Mouse (Mus musculus) Patski (cell line): Measurements from ENCODE around the gene Plvap. TPM values are rescaled to one million over a fixed set of nuclear protein-coding genes. Genes with fewer than 3 reads are reported as not detected.

ENCODE experiments used
- ATAC-seq: fragments of 100-300 bp; one replicate; pipeline ENCODE4 v1.8.0; 2021
- CTCF ChIA-PET: fragments of 350-600 bp; sonication (Branson Sonifier 250); formaldehyde crosslinking; loops from one replicate; lab custom pipeline; 2022; ENCODE audit warnings: inconsistent platforms; lab: Charles Lee
- POLR2A ChIA-PET: fragments of 350-600 bp; sonication (Branson Sonifier 250); formaldehyde crosslinking; loops from one replicate; lab custom pipeline; 2022; ENCODE audit warnings: antibody characterized with exemption, inconsistent platforms; lab: Charles Lee
- DNase-seq: peaks from one replicate; pipeline ENCODE4 v3.0.0-alpha.2; 2011; ENCODE audit warnings: low read depth, low spot score
- H3K27me3 ChIP-seq: fragments of 371-371 bp; one replicate; pipeline ENCODE4 v1.5.1; 2021
- CTCF ChIP-seq: fragments of 100-300 bp; IDR thresholded peaks from one replicate; pipeline ENCODE4 v1.5.1; 2021
- in situ Hi-C: fragments of 300-500 bp; cut with MboI; formaldehyde crosslinking; loops from 3 replicates; pipeline ENCODE4 v1.11.1; 2018; ENCODE audit warnings: low pct_unique_long_range_greater_than_20kb, mixed read lengths
- polyA plus RNA-seq: library from polyadenylated mRNA; unstranded; gene quantifications from one replicate; pipeline ENCODE4 v1.2.3, GENCODE M21; 2021

Plvap gene
- polyA plus RNA-seq, 1 experiment from 2014 or later: 0.21 TPM

DNA sequence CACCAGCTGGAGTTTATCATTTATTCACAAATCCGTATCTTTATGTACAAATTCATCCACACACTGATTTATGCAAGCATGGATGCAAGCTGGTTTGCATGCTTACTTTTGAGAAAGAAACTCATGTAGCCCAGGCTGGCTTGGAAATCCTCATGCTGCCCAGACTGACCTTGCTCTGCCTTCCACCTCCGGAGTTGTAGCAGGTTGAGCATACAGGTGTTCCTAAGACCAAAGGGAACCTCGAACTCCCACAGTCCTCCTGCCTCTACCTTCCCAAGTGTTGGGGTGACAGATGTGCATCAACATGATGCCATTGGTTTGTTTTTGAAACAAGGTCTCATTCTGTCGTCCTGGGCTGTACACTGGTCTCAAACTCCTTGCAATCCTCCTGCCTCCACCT is 49.4 kb downstream of the Plvap start:
- in situ Hi-C loops: no loop called here
- no peak for TF ChIP-seq CTCF
- H3K27me3 ChIP-seq: no peaks in the 10 kb centered on the region
- DNase-seq (no peak), ATAC-seq (no peak)
- ChIA-PET CTCF (interaction anchor here (1.1 to 3.9 kb wide), 2 partner anchors 21 to 59 kb away, joined by 3 to 29 read pairs; no protein-coding TSS in a partner anchor), POLR2A (no interaction called here)

DNA sequence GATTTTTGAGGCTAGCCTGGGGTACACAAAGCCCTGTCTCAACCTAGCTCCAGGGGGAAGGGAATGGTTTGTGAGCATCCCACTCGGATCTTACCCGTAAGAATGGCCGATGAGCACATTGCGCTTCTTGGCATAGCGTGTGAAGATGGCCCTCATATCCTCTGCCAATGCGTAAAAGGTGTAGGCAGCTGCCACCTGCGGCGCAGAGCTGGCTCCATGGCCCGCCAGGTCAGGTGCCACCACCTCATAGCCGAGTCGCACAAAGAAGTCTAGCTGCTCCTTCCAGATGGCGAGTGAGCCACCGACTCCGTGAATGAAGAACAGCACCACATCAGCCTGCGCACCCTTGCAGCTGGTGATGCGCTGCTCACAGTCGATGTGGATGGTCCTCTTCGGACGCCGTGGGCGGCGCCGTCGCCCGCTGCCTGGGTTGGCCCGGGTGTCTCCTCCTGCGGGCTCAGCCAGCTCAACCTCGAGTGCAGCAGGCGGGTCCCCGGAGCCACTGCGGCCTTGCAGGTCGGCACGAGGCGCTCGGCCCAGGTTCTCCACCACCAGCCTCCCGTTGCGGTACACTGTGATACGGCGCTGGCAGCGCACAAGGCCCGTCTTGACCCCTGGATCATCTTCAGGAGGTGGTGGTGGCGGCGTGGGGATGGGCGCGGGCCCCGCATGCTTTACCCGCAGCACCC is 50.3 kb downstream of the Plvap start:
- no peak for TF ChIP-seq CTCF
- in situ Hi-C loops: no loop called here
- ChIA-PET CTCF (interaction anchor here (1.1 to 3.9 kb wide), 2 partner anchors 19 to 20 kb away, joined by 7 to 29 read pairs; no protein-coding TSS in a partner anchor), POLR2A (interaction anchor here (1.6 kb wide), 1 partner anchor 17 kb away, joined by 3 read pairs; no protein-coding TSS in a partner anchor)
- H3K27me3 ChIP-seq: no peaks in the 10 kb centered on the region
- ATAC-seq (no peak), DNase-seq (no peak)

DNA sequence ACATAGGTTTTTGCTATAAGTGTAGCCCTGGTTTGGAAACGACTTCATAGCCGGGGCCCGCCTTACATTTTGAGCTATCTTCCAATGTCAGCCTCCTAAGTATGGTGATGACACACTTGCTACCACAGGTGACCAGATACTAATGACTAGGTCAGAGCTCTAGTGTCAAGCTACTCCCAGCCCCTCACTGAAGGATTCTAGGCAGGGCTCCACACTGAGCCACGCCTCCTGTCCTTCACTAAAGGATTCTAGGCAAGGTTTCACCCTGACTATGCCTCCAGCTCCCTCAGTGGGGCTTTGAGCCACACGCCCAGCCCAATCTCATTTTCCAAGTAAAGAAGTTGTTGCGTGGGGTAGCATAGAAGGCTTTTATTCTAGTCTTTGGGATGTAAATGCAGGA is 50.8 kb downstream of the Plvap start:
- CTCF ChIA-PET: interaction anchor here (1.1 kb wide), 1 partner anchor 19 kb away, joined by 7 read pairs; no protein-coding TSS in a partner anchor
- POLR2A ChIA-PET: interaction anchor here (1.6 kb wide), 1 partner anchor 17 kb away, joined by 3 read pairs; no protein-coding TSS in a partner anchor
- in situ Hi-C loops: no loop called here
- ATAC-seq (no peak), DNase-seq (no peak)
- H3K27me3 ChIP-seq: no peaks in the 10 kb centered on the region
- no peak for TF ChIP-seq CTCF

DNA sequence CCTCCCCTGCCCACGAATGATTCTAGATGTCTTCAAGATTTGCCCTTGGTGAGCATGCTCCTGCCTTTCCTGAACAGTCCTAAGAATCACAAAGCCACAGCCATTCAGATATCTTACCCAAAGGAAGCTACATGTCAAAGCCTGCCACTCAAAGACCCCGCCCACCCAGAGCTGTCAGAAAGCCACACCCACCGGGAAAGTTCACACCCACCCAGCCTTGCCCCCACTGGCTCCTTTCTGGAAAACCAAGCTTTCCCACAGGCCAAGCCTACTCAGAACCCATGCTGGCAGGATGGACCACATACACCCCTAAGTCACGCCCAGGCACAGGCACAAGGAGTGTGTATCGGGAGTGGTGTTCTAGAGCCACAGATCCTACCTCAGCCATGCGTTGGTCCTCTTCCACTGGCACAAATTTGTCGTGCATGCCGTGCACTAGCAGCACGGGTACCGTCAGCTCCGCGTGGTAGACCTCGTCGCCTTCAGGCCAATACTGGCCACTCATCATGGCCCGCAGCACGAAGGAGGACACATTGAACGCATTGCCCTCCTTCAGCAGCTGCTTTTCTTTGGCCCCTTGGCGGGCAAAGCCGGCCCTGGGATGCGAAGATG is 53.8 kb downstream of the Plvap start:
- ATAC-seq (no peak), DNase-seq (no peak)
- no peak for TF ChIP-seq CTCF
- CTCF ChIA-PET: interaction anchor here (0.8 to 1.1 kb wide), 2 partner anchors 15 to 16 kb away, joined by 3 to 5 read pairs; no protein-coding TSS in a partner anchor
- in situ Hi-C loops: no loop called here
- POLR2A ChIA-PET: interaction anchor here (0.5 kb wide), 1 partner anchor 36 kb away, joined by 3 read pairs; no protein-coding TSS in a partner anchor
- peaks cover under 1% of the 10 kb centered on the region for H3K27me3 ChIP-seq

DNA sequence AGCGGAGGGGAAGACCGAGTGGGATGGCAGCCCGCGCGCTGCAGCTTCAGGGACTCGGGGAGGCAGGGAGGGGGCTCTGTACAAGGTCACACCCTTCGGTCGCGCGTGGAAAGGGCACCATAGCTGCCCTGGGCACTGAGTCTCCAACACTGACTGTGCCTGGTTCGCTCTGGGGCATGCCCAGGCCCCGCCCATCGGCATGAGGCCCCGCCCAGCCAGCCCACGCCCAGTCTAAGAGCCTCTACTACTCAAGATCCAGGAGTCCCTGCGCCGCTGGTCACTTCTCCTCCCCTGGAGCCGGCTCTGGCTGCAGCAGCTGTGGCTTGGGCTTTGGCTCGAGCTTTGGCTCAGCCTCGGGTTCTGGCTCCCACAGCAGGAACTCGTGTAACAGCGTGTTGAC is 54.6 kb downstream of the Plvap start:
- CTCF ChIA-PET: interaction anchor here (1.1 kb wide), 1 partner anchor 15 kb away, joined by 5 read pairs; no protein-coding TSS in a partner anchor

DNA sequence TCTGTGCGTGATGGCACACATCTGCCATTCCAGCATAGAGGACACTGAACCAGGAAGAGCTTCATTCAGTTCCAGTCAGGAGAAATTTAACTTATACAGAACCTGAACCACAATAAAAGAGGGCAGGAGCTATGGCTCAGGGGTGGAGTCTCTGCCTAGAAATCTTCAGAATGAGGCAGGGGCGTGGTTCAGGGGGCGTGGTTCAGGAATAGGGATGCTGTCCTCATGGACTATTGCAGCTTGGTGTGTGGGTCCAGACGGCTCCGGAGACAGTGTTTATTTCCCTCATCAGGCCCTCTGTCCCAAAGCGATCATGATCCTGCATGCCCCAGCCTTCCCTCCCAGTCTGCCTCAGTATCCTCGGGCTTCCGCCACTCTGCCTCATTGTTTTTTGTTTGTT is 56.9 kb downstream of the Plvap start:
- in situ Hi-C loops: no loop called here
- no peak for DNase-seq
- H3K27me3 ChIP-seq: peaks cover 4% of the 10 kb centered on the region
- no peak for ATAC-seq
- TF ChIP-seq CTCF: no peak
- POLR2A ChIA-PET: interaction anchor here (2.5 kb wide), 1 partner anchor 9 kb away, joined by 7 read pairs; the partner anchor contains the start of genes Abhd8 and Mrpl34
- CTCF ChIA-PET: interaction anchor here (0.7 kb wide), 1 partner anchor 12 kb away, joined by 4 read pairs; no protein-coding TSS in a partner anchor

More for the DNA sequence above, 54.6 kb downstream of the Plvap start:
- ATAC-seq (no peak), DNase-seq (no peak)
- no peak for TF ChIP-seq CTCF
- peaks cover 4% of the 10 kb centered on the region for H3K27me3 ChIP-seq
- POLR2A ChIA-PET: no interaction called here
- in situ Hi-C loops: no loop called here

DNA sequence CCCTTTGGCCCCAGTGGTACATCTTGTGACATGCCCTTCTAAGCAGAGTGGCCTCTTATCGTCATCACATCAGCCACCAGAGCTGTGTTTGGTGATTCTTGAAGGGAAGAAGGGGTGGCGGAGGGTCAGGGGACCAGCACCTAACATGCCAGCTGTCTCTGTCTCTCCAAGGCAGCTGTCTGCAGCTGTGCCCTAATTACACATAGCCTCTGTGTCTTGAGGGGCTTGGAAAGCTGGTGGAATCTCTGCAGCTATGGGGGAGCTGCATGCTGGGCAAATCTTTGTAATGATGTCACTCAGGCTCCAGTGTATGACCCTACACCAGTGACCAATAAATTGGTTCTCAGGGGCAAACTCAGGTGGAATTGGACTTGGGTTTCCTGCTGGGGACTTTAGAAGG is 58.9 kb downstream of the Plvap start:
- no peak for TF ChIP-seq CTCF
- POLR2A ChIA-PET: interaction anchor here (2.5 kb wide), 1 partner anchor 11 kb away, joined by 7 read pairs; the partner anchor contains the start of genes Abhd8 and Mrpl34
- ATAC-seq (no peak), DNase-seq (no peak)
- CTCF ChIA-PET: interaction anchor here (1.8 kb wide), 1 partner anchor 10 kb away, joined by 6 read pairs; no protein-coding TSS in a partner anchor
- in situ Hi-C loops: no loop called here
- H3K27me3 ChIP-seq: peaks cover 4% of the 10 kb centered on the region

DNA sequence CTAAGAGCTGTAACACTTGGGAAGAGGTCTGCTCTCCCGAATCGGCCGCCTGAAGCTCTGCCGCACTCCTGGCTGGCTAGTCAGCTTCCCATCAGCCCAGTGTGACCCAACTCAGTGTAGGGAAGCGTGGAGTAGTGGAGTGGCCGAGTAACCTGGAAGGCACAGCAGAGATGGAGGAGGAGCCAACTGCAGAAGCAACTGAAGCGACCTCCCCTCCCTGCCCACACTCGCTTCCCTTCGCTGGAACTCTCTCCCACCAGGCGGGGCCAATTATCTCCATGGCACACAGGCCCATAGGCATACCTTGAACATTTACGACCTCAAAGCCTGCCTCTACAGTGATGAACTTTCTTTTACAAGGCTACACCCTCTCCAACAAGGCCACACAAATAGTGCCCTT is 59.8 kb downstream of the Plvap start:
- ATAC-seq (no peak), DNase-seq (no peak)
- CTCF ChIA-PET: interaction anchor here (1.8 kb wide), 1 partner anchor 9 kb away, joined by 6 read pairs; no protein-coding TSS in a partner anchor
- peaks cover 4% of the 10 kb centered on the region for H3K27me3 ChIP-seq
- TF ChIP-seq CTCF: no peak
- in situ Hi-C loops: no loop called here
- POLR2A ChIA-PET: no interaction called here

DNA sequence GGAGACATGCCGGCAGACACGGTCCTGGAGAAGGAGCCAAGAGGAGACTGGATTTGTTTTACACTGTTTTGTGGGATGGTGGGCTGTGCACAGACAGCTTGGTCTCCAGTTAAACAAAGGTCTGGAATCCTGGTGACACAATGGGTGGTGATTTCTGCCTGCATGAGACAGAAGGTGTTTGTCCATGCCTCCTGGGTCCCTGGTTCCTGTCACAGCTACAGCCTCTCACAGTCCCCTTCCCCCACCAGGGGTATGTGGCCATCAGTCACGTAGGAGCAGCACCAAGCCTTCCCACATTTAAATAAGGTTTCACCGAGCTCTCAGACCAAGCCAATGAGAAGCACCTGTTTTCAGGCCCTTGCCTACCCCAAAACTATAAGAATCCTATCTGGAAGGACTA is 60.2 kb downstream of the Plvap start:
- ATAC-seq (no peak), DNase-seq (no peak)
- H3K27me3 ChIP-seq: peaks cover 4% of the 10 kb centered on the region
- in situ Hi-C loops: no loop called here
- no peak for TF ChIP-seq CTCF
- ChIA-PET POLR2A (no interaction called here), CTCF (no interaction called here)

Other genes starting within 250 kb of the Plvap start
- gene Myo9b, start 239.0 kb downstream of the Plvap start, polyA plus RNA-seq: 71.2 TPM
- gene Haus8, start 238.8 kb downstream of the Plvap start, polyA plus RNA-seq: 33.8 TPM
- gene Use1, start 144.9 kb downstream of the Plvap start, polyA plus RNA-seq: 123 TPM
- gene Ocel1, start 140.5 kb downstream of the Plvap start, polyA plus RNA-seq: 19.9 TPM
- 140 TPM for gene Nr2f6, start 129.8 kb downstream of the Plvap start, polyA plus RNA-seq
- gene Ushbp1, start 116.0 kb downstream of the Plvap start, polyA plus RNA-seq: 0.36 TPM
- 103 TPM for gene Babam1, start 114.9 kb downstream of the Plvap start, polyA plus RNA-seq
- 9.0 TPM for gene Ankle1, start 105.7 kb downstream of the Plvap start, polyA plus RNA-seq
- 73.0 TPM for gene Abhd8, start 48.1 kb downstream of the Plvap start, polyA plus RNA-seq
- gene Mrpl34, start 46.8 kb downstream of the Plvap start, polyA plus RNA-seq: 81.5 TPM
- 67.8 TPM for gene Dda1, start 42.6 kb downstream of the Plvap start, polyA plus RNA-seq
- 38.2 TPM for gene Ano8, start 25.8 kb downstream of the Plvap start, polyA plus RNA-seq
- gene Gtpbp3, start 23.6 kb downstream of the Plvap start, polyA plus RNA-seq: 44.1 TPM
- 0.08 TPM for gene Ccdc194, start 14.0 kb upstream of the Plvap start, polyA plus RNA-seq
- gene Bst2, start 25.7 kb upstream of the Plvap start, polyA plus RNA-seq: 141 TPM
- gene Mvb12a, start 31.2 kb upstream of the Plvap start, polyA plus RNA-seq: 103 TPM
- gene Tmem221, start 47.1 kb upstream of the Plvap start, polyA plus RNA-seq: 3.4 TPM
- gene Nxnl1, start 54.8 kb upstream of the Plvap start, polyA plus RNA-seq: 0.85 TPM
- 40.9 TPM for gene Slc27a1, start 57.1 kb upstream of the Plvap start, polyA plus RNA-seq
- gene Pgls, start 80.4 kb upstream of the Plvap start, polyA plus RNA-seq: 127 TPM
- 10.8 TPM for gene Fam129c, start 85.9 kb upstream of the Plvap start, polyA plus RNA-seq
- gene Colgalt1, start 99.2 kb upstream of the Plvap start, polyA plus RNA-seq: 117 TPM
- gene Unc13a, start 160.0 kb upstream of the Plvap start, polyA plus RNA-seq: 2.5 TPM
- gene Jak3, start 164.5 kb upstream of the Plvap start, polyA plus RNA-seq: 26.7 TPM
- gene Insl3, start 177.5 kb upstream of the Plvap start, polyA plus RNA-seq: 8.8 TPM
- gene B3gnt3, start 190.0 kb upstream of the Plvap start, polyA plus RNA-seq: 1.4 TPM
- gene Fcho1, start 214.0 kb upstream of the Plvap start, polyA plus RNA-seq: 5.6 TPM